Mouse (Mus musculus): Measurements from ENCODE around the gene Rimkla.
"Not testable (repeated sequence)": the region's sequence is repeated elsewhere in the genome, so short reads cannot be mapped to it uniquely, and the experiment has no call there.

Gene Rimkla

DNA sequence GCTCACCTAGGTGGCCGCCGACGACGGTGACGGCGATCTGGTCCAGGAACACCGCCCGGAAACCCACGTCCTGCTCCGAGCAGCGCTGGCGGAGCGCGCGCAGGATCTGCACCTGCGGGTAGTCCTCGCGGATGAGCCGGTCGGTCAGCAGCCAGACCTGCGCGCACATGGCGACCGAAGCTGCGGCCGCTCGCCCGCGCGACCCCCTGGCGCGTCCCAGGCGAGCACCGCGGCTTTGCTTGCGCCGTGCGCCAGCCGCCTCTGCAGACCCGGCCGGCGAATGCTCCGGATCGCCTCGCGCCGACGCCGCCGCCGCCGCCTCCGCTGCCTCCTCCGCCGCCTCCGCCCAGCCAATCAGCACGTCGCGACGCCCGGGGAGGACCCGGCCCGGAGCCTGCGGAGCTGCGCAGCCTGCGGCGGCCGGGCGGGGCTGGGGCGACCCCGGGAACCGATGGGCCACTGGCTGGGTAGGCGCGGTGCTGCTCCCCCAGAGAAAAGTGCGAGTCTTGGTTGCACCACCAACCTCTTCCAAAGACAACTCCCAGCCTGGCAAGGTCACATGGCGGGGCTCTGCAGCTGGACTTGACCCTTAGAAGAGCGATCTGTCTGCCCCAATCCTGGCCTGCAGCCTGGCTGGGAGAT is at the start of gene Rimkla:
TSS of gene Rimkla (minus strand) at position 338 of the 642 bp plus-strand sequence.
- DNase-seq: peak; percentile 44 to 55

DNA sequence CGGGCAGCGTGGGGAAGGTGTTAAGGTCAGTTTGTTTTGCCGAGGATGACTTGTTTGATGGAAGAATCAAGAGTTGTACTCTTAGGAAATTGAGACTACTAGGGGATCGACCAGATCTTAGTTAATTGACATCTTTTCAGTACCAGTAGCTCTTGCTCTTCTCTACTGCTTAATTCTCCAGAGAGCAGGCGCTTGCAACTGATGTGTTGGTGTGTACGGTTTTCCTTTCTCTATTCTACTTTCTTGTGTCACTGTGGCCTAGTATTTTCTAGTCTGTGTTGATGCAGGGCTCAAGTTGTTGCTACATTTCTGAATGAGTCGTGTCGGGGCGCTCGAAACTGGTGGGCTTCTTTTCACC is 48.1 kb upstream of the Rimkla start:
- no peak for DNase-seq

DNA sequence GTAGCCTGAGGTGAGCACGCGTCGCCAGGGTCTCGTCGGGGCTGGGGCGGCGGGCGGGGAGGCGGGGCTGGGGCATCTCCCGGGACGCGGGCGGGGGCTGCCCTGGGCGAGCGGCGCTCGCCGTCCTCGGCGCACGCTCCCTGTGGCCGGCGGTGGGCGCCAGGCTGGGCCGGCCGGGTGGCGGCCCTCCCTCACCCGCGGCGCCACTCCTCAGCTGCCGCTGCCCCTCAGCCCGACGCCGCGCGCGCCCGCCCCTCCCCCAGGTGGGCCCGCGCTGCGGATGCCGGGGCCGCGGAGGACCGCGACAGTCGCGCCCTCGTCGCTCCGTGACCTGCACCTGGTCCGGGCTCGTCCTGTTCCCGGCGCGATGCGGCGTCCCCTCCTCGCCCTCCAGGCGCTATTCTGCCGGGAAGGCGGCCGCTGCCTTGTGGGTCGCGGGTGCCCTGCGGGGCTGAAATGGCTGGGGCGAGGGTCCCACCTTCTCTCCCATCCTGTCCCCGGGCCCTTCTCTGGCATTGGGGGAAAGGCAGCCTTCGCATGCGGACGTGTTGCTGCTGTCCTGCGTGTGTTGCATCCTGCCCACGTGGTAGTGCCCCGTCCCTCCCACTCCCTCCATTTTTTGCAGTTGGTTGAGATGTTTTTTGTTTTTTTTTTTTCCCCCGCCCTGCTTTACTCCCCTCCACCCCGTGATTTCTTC is 47.6 kb upstream of the Rimkla start:
- DNase-seq: peak; percentile 39 to 44

DNA sequence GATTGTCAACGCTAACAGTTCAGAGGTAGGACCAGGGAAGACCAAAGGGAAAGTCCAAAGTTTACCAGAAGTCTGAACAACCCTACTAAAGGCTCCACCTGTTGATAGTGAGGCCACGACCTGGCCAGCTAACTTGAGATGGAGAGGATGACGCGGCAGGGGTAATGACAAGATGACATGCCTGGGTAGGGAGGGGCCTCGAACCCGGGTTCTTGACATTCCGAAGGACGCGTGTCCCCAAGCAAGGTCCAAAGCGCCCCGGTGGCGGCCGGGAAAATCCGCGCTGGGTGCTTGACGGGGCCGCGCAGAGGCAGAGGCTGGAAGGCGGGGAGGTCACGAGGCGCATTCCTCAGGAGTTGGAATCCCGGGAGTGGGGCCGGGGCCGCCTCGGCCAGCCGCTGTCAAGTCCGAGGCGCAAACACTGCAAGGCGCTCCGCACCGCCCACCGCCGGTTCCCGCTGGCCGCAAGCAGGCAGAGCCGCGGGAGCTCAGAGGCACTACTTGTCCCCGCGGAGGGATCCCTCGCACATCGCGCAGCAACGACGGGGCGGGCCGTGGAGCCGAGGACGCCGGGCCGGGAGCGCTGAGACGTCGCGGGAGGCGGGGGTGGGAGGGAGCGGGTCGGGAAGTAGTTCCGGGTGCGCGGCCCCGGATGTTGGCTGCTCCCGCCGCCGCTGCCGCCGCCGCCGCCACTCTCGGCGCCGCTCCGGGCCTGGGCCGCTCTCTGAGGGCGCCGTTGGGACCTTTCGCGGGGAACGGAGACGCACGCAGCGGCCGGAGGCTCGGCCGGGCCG is 46.8 kb upstream of the Rimkla start, which contains the start of gene Frg2f1:
TSS of gene Frg2f1 (minus strand) at position 499 of the 794 bp plus-strand sequence.
- DNase-seq: peak; percentile 83 to 86

DNA sequence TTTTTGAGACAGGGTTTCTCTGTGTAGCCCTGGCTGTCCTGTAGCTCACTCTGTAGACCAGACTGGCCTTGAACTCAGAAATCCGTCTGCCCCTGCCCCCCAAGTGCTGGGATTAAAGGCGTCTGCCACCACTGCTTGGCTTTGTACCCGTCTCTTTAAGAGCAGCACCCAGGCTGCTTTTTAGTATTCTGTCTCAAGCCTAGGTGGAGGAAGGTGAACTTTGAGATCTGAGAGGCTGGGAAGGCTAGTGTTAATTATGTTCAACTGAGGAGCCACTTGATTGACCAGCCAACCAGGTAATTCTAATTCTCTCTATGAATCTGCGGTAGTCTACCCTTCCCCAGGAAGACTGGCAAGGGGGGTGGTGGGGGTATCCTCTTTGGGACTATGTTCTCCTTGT is 45.0 kb upstream of the Rimkla start:
- DNase-seq: no peak

DNA sequence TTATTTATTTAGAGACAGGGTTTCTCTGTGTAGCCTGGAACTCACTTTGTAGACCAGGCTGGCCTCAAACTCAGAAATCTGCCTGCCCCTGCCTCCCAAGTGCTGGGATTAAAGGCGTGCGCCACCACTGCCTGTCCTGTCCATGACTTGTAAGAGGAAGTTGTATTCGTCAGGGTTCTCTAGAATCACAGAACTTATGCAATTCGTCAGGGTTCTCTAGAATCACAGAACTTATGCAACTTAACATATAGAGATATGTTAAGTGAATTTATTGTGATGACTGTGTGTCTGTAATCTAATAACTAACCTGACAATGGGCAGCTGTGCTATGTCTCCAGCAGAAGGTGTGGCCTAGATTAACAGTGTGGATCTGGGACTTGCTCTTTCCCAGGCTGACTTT is 44.2 kb upstream of the Rimkla start, which contains the start of gene Foxj3:
TSS of gene Foxj3 (plus strand) at position 390 of the 400 bp plus-strand sequence.
- DNase-seq: not testable (repeated sequence)

DNA sequence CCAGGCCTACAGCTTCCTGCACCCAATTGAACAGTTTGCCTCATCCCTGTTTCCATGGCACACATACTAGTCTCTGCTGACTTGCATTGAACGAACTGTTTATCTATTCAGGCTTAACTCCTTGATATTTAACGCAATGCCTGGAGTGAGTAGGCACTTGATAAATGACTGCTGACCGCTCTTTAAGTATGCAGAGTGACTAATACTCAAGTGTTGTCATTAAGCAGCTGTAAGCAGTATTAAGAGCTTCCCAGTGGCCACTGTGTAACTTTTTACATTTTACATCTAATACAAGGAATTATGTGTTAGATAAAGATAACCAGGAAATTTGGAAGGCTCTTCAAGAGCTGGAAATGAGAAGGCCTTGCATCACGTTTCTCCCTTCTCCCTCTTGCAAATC is 42.7 kb upstream of the Rimkla start:
- no peak for DNase-seq

DNA sequence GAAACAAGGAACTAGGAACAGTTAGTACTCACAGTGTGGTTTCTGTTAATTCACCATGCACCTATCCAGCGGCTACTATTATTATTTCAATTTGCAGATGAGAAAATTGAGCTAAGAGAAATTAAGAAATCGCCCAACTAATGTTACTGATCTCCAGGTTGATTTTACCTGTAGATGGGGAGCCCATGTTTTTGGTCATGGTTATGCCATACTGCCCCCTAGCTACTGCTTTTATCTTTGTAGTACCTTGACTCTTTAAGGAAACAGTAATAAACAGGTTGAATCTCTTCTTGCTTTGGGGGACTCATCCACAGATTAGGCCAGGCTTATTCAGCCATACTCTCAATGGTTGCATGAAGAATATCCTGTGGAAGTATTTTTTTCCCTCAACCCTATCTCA is 39.4 kb upstream of the Rimkla start:
- DNase-seq: no peak

DNA sequence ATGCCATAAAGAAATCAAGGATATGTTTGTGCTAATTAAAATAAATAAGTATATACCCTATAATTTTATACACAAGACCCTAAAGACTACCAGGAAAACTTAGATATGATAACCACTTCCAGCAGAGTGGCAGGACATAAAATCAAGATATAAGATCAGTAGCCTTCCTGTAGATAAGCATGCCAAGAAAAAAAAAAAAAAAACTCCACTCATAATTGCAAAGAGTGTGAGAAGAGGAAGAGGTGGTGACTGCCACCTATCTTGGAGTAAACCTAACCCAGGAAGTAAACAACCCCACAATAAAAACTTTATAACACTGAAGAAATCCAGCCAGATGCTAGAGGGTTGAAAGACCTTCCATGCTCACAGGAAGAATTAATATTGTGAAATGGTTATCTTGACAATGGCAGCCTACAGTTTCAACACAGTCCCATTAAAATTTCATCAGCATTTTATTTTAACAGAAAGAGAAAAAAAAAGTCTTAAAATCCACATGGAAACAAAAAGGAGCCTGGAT is 34.0 kb upstream of the Rimkla start:
- DNase-seq: no peak

DNA sequence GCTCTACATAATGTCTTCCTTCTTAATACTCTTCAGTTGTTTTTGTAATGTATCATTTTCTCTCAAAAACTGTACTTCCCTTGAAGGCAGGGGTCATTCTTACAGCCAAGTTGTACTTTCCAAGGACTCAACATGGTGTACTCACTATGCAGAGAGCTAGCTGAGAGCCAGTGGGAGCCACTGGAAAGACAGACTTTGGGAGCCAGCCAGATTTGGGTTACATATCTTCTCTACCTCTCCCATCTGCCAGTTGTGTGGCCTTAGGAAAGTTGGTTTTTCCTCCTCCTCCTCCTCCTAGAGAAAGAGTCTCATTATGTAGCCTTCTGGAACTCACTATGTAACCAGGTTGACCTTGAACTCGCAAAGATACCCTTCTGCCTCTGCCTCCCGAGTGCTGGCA is 32.0 kb upstream of the Rimkla start:
- no peak for DNase-seq

DNA sequence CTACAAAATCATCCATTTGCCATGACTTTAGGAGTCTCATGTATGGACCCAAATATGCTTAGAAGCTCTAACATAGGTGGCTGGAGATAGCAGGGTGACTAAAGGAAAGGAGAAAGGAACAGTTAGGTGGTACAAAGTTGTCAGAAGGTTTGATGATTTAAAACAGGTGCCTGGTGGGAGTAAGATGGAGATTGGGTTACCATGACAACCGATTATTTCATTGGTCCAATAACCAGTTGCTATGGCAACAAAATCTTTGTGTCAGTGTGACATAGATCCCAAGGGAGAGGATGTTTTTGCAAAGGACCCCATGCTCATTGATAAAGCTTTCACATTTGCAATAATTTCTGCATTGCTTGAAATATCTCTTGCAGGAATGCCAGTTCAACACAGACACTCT is 31.6 kb upstream of the Rimkla start:
- no peak for DNase-seq

DNA sequence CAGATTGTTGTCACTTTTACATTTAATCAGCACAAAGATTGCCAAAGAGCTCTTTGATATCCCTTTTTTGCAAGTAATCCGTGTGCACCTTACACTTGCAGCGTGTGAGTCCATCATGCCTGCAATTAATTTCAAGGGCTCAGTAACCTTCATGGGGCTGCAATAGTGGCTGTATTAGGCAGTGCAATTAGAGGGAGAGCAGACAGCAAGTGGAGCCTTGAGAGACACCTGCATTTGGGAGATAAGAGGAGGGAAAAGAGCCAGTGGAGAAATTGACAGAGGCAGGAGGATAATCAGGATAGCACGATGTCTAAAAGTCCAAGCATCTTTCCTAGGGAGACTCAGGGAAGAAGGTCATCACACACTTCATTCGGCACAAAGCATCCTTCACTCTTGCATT is 31.1 kb upstream of the Rimkla start:
- no peak for DNase-seq

DNA sequence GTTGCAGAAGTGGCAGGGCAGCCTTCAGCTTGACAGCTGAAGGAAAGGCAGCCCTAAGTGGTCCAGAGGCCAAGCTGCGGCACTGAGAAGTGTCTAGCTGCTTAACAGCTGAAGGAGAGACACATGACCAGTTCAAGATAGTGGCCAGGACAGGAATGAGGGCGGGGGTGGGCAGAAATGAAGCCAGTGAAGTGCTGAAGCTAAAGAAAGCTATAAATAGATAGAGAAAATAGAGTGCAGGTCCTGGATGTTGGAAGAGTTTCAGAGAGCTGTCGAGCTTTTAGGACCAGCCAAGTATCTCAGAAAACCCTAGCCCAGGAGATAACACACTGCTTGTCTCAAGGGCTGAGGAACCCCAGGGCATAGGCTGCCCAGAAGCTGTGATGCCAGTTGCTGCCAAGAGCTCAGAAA is 20.3 kb upstream of the Rimkla start:
- no peak for DNase-seq

DNA sequence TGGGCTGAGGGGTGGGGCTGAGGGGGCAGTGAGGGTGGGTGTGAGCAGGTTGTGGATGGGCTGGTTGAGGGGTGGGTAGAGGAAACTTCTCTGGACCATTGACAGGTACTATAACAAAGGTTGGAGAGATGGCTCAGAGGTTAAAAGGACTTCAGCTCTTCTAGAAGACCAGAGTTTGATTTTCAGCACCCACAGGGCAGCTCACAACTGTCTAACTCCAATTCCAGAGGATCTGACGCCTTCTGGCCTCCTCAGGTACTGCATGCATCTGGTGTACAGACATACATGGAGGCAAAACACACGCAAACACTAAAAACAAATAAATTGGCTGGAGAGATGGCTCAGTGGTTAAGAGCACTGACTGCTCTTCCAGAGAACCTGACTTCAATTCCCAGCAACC is 19.2 kb upstream of the Rimkla start:
- DNase-seq: no peak

DNA sequence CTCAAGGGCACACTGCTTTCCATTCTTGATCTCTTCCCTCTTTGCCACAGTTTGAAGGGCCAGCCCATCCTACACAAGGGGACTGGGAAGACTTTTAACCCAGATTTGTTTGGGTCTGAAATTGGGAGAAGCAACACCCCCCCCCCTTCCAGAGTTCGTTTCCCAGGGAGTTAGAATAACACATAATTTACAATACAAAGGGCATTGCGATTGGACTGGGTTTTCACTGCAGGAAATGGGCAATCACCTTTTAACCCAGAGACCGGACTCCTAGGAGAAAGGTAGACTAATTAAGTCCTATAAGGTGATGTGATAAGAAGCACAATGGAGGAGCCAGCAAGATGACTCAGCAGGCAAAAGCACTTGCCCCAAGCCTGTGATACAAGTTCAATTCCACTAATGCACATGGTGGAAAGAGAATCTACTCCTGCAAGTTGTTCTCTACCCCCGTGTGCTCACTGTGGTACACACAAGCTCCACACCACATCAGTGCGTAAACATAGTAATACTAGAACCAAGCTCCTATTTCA is 6.0 kb upstream of the Rimkla start:
- no peak for DNase-seq

DNA sequence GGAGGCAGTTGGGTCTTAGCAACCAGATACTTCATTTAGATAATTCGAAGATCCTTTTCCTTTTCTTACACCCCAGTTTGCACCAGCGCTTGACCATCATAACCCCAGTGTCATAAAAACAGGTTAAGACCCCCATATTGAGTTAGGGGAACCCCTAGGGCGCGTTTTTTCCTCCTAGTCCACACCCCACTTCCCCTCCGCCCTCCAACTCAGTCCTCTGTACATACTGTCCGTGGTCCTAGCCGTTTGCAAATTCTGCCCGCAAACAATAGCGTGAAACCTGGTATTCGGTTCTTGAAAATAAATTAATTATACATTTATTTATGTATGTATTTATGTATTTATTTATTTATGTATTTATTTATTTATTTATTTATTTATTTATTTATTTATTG is 502 bp upstream of the Rimkla start:
- no peak for DNase-seq

DNA sequence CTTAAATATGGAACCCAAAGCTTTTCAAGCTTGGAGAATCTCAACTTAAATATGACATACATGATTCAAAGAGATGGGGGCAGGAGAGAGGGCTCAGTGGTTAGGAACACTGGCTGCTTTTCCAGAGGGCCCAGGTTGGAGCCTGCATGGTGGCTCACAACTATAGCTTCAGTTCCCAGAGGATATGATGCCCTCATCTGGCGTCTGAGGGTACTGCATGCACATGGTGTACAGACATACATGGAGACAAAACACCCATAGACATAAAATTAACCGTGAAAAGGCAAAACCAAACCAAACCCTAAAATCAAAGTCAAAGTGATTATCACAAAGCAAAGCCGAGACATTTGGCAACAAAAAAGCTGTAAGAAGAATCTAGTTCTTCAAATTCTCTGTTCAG is 1.6 kb downstream of the Rimkla start:
- DNase-seq: no peak

DNA sequence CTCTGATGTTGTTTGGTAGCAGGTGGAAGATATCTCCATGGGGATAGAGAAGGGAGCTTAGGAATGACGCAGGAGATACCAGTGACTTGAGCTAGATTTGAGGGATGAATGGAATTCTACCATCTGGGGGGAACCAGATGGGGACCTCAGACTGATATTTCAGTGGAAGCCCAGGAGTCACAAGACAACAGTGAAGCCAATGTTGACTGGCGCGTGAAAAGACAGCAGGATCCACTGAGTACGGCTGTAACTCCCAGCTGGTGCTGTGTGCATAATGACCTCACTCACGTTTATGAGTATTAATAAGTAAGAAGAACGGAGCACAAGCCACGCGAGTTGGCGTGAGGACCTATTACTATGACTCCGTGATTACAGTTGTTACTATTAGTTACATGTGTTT is 2.8 kb downstream of the Rimkla start:
- DNase-seq: no peak

DNA sequence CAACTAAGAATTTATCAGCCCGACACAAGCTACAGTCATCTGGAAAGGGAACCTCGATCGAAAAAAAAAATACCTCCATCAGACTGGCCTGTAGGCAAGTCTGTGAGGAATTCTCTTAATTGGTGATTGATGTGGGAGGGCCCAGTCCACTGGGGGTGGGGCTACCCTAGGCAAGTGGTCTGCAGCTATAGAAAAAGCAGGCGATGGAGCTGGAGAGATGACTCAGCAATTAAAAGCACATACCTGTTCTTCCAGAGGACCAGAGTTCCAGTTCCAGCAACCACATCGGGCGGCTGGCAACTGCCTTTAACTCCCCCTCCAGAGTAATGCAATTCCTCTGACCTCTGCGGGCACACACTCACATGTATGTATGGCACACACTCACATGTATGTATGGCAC is 7.5 kb downstream of the Rimkla start:
- DNase-seq: no peak

DNA sequence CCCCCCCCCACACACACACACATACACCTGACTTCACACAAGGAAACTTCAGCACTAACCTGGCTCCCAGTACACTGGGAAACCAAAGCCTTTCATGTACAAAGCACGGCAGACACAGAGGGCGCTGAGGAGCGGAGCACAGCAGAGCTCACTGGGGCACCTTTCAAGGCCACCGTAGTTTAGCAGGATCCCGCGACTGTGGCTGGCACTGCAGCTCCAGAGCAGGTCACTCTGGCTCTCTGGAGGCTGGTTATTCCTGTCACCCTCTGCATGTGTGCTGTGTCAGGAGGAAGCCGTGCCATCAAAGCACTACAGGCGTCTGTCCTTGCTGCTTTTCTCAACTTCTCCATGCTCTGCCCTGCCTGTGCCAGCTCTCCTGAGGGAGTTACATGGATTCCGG is 9.4 kb downstream of the Rimkla start:
- DNase-seq: no peak

DNA sequence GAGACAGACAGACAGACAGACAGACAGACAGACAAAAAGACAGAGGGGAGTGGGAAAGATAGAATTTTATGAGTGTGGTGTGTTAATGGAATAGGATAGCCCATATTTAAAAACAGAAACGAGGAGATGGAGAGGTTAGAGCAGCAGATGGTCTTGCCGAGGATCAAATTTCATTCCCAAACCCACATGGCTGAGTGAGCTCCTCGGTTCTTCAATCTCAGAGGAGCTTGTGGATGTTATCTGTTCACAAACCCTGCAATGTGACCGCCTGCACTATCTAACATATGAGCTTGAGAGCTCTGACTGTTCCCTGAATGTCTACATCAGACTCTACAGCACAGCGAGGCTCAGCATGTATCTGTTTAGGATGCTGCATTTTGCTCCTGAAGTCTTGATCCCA is 19.3 kb downstream of the Rimkla start:
- no peak for DNase-seq

DNA sequence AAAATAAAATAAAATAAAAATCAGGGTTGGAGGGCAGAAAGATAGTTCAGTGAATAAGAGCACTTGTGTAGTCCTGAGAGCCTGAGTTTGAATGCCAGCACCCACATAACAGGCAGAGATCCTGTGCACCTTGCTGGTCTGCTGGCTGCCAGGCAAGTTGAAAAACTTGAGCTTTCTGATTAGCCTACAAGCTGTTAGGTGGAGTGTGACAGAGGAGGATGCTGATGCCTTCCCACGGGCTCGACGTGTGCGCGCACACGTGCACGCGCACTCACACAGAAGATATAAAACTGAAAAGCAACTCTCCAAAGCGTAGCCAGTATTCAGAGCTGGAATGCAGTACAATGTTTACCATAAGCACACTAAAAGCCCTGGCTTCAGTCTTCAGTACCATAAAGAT is 19.9 kb downstream of the Rimkla start:
- no peak for DNase-seq

DNA sequence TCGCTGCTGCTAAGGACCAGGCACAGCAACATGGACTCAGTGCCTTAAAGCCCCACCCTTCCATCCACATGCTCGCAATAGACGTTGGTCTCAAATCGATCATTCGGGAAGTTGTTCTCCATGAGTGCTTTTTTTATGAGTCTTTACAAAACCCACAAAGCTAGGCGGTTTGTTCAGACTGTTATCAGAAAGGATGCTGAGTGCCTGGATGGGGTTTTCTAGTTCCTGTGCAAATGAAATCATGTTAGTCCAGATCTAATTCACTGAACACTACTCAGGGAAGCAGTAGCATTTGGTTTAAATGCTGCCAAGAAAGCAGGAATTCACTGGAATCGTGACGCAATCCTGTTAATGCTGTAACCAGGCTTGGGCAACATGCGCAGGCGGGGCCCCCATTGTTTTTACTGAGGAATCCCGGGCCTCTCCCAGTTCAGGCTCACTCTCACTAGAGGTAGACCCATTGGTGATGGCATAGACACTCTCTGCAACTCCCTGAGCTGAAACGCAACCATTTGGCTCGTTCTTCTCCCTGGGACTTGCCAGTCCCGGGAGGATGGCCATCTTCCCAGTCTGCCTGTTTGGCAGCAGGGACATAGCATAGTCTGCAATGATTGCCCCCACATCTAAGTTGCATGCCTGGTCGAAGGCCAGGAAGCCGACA is 24.6 kb downstream of the Rimkla start:
- DNase-seq: no peak

Measured in thymus, adult 18-20 months (tissue).